Mouse (Mus musculus) kidney, embryonic 14.5 days (tissue): ENCODE measurements around the gene 4933405L10Rik. TPM values are rescaled to one million over a fixed set of nuclear protein-coding genes. Genes with fewer than 3 reads are reported as not detected.

ENCODE experiments used
- ATAC-seq: fragments of 200-750 bp; cut with Nextera tagmentation; 2 replicates; pipeline ENCODE4 v1.8.0; 2017; ENCODE audit warnings: moderate number of reproducible peaks, mild to moderate bottlenecking, moderate TSS enrichment, moderate library complexity; ENCODE audit not compliant: low FRiP score, low TSS enrichment
- H3K27ac ChIP-seq: fragments of 300-500 bp; sonication (generic); 2 replicates; pipeline ENCODE4 v1.5.1; 2014; ENCODE audit warnings: low read depth, mild to moderate bottlenecking, low read length, moderate library complexity, mixed read lengths
- H3K27me3 ChIP-seq: fragments of 300-500 bp; sonication (generic); 2 replicates; pipeline ENCODE4 v1.6.1; 2014; ENCODE audit warnings: mild to moderate bottlenecking, low read length; ENCODE audit not compliant: control insufficient read depth, insufficient read depth
- H3K36me3 ChIP-seq: fragments of 300-500 bp; sonication (generic); 2 replicates; pipeline ENCODE4 v1.6.1; 2014; ENCODE audit warnings: low read length, mixed read lengths; ENCODE audit not compliant: control insufficient read depth, insufficient read depth
- H3K4me1 ChIP-seq: fragments of 300-500 bp; sonication (generic); 2 replicates; pipeline ENCODE4 v1.6.1; 2014; ENCODE audit warnings: low read length, mixed read lengths; ENCODE audit not compliant: control insufficient read depth, insufficient read depth
- H3K4me2 ChIP-seq: fragments of 300-500 bp; sonication (generic); replicated peaks from 2 replicates; pipeline ENCODE4 v1.6.1; 2014; ENCODE audit warnings: low read depth, mild to moderate bottlenecking, low read length
- H3K4me3 ChIP-seq: fragments of 300-500 bp; sonication (generic); 2 replicates; pipeline ENCODE4 v1.5.1; 2014; ENCODE audit warnings: mild to moderate bottlenecking, low read length
- H3K9ac ChIP-seq: fragments of 300-500 bp; sonication (generic); 2 replicates; pipeline ENCODE4 v1.6.1; 2014; ENCODE audit warnings: low read depth, mild to moderate bottlenecking, low read length, moderate library complexity
- H3K9me3 ChIP-seq: fragments of 300-500 bp; sonication (generic); 2 replicates; pipeline ENCODE4 v1.6.1; 2016; ENCODE audit warnings: low read length; ENCODE audit not compliant: control insufficient read depth
- WGBS: fragments of 180-500 bp; shearing (Covaris S2); extraction: QIAGEN DNeasy Blood & Tissue Kit; methylation state at CpG from one replicate; pipeline ENCODE4 v1.1.7; 2014; 5-methylcytosine and 5-hydroxymethylcytosine counted together
- polyA plus RNA-seq: library from polyadenylated mRNA; unstranded; fragments of >200 nt; fragmentation: Nextera tagmentation; extraction: Ambion mirVana; gene quantifications from 2 replicates; pipeline ENCODE4 v1.2.1, GENCODE M21; 2014

The 4933405L10Rik gene
- 0.16 TPM in 1 of 2 replicates, not detected in the other for polyA plus RNA-seq

GRCm38 (mm10) chr8:105707498-105708403, at the start of gene 4933405L10Rik, which contains the start of gene Enkd1:
Gene 4933405L10Rik, plus strand, starts transcription at chr8:105707655.
Gene Enkd1, minus strand, starts transcription at chr8:105708210.
- H3K4me1 ChIP-seq = no peaks in the 10 kb centered on the region; the same call in 1 of the 2 replicates
- no peaks in the 10 kb centered on the region for H3K9me3 ChIP-seq
- H3K27ac ChIP-seq = no peak within 1 kb of the TSS
- peak within 1 kb of the TSS; percentile 69 for H3K4me3 ChIP-seq
- peak within 1 kb of the TSS; percentile 79 for H3K9ac ChIP-seq
- under 1% methylated on average over 55 of the region's 55 CpGs for WGBS
- ATAC-seq = peak; percentile 88
- H3K4me2 ChIP-seq = peak within 1 kb of the TSS; percentile 91
- no peaks in the 10 kb centered on the region for H3K27me3 ChIP-seq
- H3K36me3 ChIP-seq = peaks cover 15% of the 10 kb centered on the region

GRCm38 (mm10) chr8:105661167-105661566, 46.3 kb upstream of the 4933405L10Rik start:
- no peak overlapping the region for H3K4me3 ChIP-seq
- H3K9ac ChIP-seq = no peak overlapping the region
- no peak overlapping the region for H3K27ac ChIP-seq
- no peak for ATAC-seq
- peaks cover 25% of the 10 kb centered on the region for H3K36me3 ChIP-seq
- H3K4me2 ChIP-seq = no peak overlapping the region
- H3K9me3 ChIP-seq = no peaks in the 10 kb centered on the region
- 75% methylated on average over 3 of the region's 3 CpGs for WGBS
- H3K4me1 ChIP-seq = no peaks in the 10 kb centered on the region
- no peaks in the 10 kb centered on the region for H3K27me3 ChIP-seq

- Histone ChIP-seq H3K27ac (no peak overlapping the region), H3K4me3 (no peak overlapping the region), H3K36me3 (peaks cover 95% of the 10 kb centered on the region), H3K4me2 (no peak overlapping the region), H3K9me3 (no peaks in the 10 kb centered on the region), H3K9ac (no peak overlapping the region), H3K4me1 (no peaks in the 10 kb centered on the region), H3K27me3 (no peaks in the 10 kb centered on the region)
- ATAC-seq = no peak
- 71% methylated on average over 1 of the region's 1 CpGs for WGBS
Measured at GRCm38 (mm10) chr8:105677891-105678290, 29.6 kb upstream of the 4933405L10Rik start.

- Histone ChIP-seq H3K27ac (no peak overlapping the region), H3K4me1 (0 out of 2 replicates have a peak, but pooled peaks cover 7% of the 10 kb centered on the region), H3K9me3 (no peaks in the 10 kb centered on the region), H3K27me3 (no peaks in the 10 kb centered on the region), H3K4me2 (peak overlapping the region; percentile 42), H3K9ac (no peak overlapping the region), H3K36me3 (peaks cover 40% of the 10 kb centered on the region), H3K4me3 (no peak overlapping the region)
- no peak for ATAC-seq
- WGBS = 81% methylated on average over 7 of the region's 7 CpGs
Measured at GRCm38 (mm10) chr8:105685325-105685724, 22.1 kb upstream of the 4933405L10Rik start.

- H3K36me3 ChIP-seq = peaks cover 35% of the 10 kb centered on the region
- 0 out of 2 replicates have a peak, but pooled peaks cover 7% of the 10 kb centered on the region for H3K4me1 ChIP-seq
- H3K9ac ChIP-seq = peak within 1 kb of the TSS; percentile 47
- WGBS = 5% methylated on average over 26 of the region's 26 CpGs
- H3K27ac ChIP-seq = 0 out of 2 replicates have a peak within 1 kb of the TSS, but pooled peaks have one; percentile 8
- peak within 1 kb of the TSS; percentile 18 for H3K4me3 ChIP-seq
- ATAC-seq = peak; percentile 58
- no peaks in the 10 kb centered on the region for H3K27me3 ChIP-seq
- no peaks in the 10 kb centered on the region for H3K9me3 ChIP-seq
- H3K4me2 ChIP-seq = peak within 1 kb of the TSS; percentile 42
Measured at GRCm38 (mm10) chr8:105685796-105686308, 21.6 kb upstream of the 4933405L10Rik start, which contains the start of gene Carmil2. Gene Carmil2, plus strand, starts transcription at chr8:105686274.

GRCm38 (mm10) chr8:105686551-105686950, 20.9 kb upstream of the 4933405L10Rik start:
- Histone ChIP-seq H3K4me2 (no peak overlapping the region), H3K27me3 (no peaks in the 10 kb centered on the region), H3K36me3 (peaks cover 28% of the 10 kb centered on the region), H3K9ac (0 out of 2 replicates have a peak overlapping the region, but pooled peaks have one; percentile 47), H3K4me3 (no peak overlapping the region), H3K27ac (0 out of 2 replicates have a peak overlapping the region, but pooled peaks have one; percentile 8), H3K4me1 (0 out of 2 replicates have a peak, but pooled peaks cover 7% of the 10 kb centered on the region), H3K9me3 (no peaks in the 10 kb centered on the region)
- WGBS = 61% methylated on average over 6 of the region's 6 CpGs
- no peak for ATAC-seq

GRCm38 (mm10) chr8:105687512-105687911, 19.9 kb upstream of the 4933405L10Rik start:
- Histone ChIP-seq H3K27me3 (no peaks in the 10 kb centered on the region), H3K4me3 (no peak overlapping the region), H3K9ac (no peak overlapping the region), H3K27ac (no peak overlapping the region), H3K4me1 (0 out of 2 replicates have a peak, but pooled peaks cover 7% of the 10 kb centered on the region), H3K4me2 (no peak overlapping the region), H3K9me3 (no peaks in the 10 kb centered on the region), H3K36me3 (peaks cover 19% of the 10 kb centered on the region; the same call in 1 of the 2 replicates)
- ATAC-seq = no peak
- WGBS = 67% methylated on average over 8 of the region's 8 CpGs

GRCm38 (mm10) chr8:105688242-105688752, 19.2 kb upstream of the 4933405L10Rik start:
- Histone ChIP-seq H3K4me1 (0 out of 2 replicates have a peak, but pooled peaks cover 7% of the 10 kb centered on the region), H3K36me3 (peaks cover 11% of the 10 kb centered on the region; the same call in 1 of the 2 replicates), H3K4me2 (no peak overlapping the region), H3K27ac (no peak overlapping the region), H3K27me3 (no peaks in the 10 kb centered on the region), H3K9ac (no peak overlapping the region), H3K9me3 (peaks cover 4% of the 10 kb centered on the region; the same call in 1 of the 2 replicates), H3K4me3 (no peak overlapping the region)
- 74% methylated on average over 14 of the region's 14 CpGs for WGBS
- no peak for ATAC-seq
